Mouse (Mus musculus) embryonic facial prominence, embryonic 11.5 days (tissue): ENCODE measurements around the gene Dmtf1. TPM values are rescaled to one million over a fixed set of nuclear protein-coding genes. Genes with fewer than 3 reads are reported as not detected.

Experiments used
- polyA plus RNA-seq: library from polyadenylated mRNA; unstranded; fragments of >200 nt; fragmentation: Nextera tagmentation; extraction: Ambion mirVana; gene quantifications from 2 replicates; pipeline ENCODE4 v1.2.1, GENCODE M21; 2014

Dmtf1 gene
- polyA plus RNA-seq, 1 experiment from 2014 or later: 67.4 TPM

Other genes with a start within 250 kb of the Dmtf1 start
- gene Crot, start 164.5 kb downstream of the Dmtf1 start, polyA plus RNA-seq: 50.1 and 51.8 TPM in 2 replicates
- gene Tmem243, start 61.1 kb downstream of the Dmtf1 start, polyA plus RNA-seq: 17.1 and 17.3 TPM in 2 replicates
- gene 9330182L06Rik, start 104.3 kb upstream of the Dmtf1 start, polyA plus RNA-seq: 4.3 and 4.8 TPM in 2 replicates